Comparison of ENCODE assay signal across 8 mouse cellular contexts in the genomic region with DNA sequence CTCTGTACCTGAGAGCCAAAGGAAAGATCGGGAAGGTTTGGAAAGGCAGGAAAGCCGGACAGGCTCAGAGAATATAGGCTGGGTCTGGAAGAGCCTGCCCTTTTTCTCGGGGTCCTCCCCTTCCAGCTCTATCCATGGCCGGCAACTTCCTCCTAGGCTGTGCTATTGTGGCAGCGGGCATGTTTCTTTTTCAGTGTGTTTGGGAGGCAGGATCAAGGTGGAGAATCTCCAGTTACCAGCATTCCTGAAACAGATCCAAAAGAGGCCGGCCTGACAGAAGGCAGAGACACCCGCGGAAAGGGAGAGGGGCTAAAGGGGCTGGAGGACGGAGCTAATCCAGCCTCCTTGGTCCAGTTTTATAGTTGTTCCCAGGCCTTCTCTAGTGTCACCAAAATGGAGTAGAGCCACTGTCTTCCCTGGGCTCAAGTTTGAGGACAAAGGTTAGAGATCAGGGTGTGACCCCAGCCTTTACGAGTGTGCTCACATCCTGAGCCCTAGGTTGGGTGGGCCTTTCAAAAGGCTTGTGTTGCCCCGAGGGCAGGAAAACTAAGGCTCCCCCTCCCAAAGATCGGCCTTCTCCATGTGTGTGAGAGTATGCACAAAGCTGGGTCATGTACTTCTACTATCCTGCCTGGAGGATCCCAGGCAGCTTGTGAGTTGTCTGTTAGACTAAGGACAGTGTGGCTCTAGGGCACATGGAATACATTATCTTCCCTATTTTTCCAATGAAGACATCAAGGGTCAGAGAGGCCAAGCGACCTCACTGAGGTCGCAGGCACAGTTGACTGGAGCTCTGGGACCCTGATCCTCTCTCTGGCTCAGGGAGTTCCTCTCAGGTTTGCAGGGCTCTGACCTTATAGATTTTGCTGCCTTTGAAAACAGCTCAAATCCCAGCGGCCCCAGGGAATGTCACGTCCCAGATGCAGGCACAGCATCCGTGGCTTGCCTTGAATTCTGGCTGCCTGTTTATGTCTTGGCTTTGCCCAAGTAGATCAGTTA. TPM values are rescaled to one million over a fixed set of nuclear protein-coding genes. Genes with fewer than 3 reads are reported as not detected.
DNase-seq lines count a peak whose midpoint lies in the region; ATAC-seq lines count a peak whose summit lies in the region.
"Had no signal": no experiment of that assay in that cellular context is flagged by ENCODE, and none has a peak within 500 bp of the region (broad histone marks: within the 10 kb centered on the region; RNA-seq: fewer than 3 reads in every experiment).

No protein-coding gene starts in this region.

- H3K9ac ChIP-seq in liver, embryonic 16.5 days (ENCODE audit: low read depth, low read length), result no peak overlapping the region

- H3K4me1 ChIP-seq in hindbrain, embryonic 10.5 days (replicated peaks), result peaks cover 48% of the 10 kb centered on the region
- peaks cover 6% of the 10 kb centered on the region; the same call in 1 of the 2 replicates for H3K4me1 ChIP-seq in liver, embryonic 16.5 days (ENCODE audit: control insufficient read depth, low read depth, low read length)

- no peaks in the 10 kb centered on the region for H3K9me3 ChIP-seq in hindbrain, embryonic 10.5 days
- H3K9me3 ChIP-seq in liver, embryonic 16.5 days (replicated peaks; ENCODE audit: control insufficient read depth, low read length), result no peaks in the 10 kb centered on the region

- DNase-seq in ES-CJ7 (ENCODE audit: low read depth, low spot score), result peak; percentile 67
- peak; percentile 59 for DNase-seq in R1 (ENCODE audit: low read depth, low spot score)
- peak; percentile 53 for DNase-seq in hindbrain, embryonic 10.5 days (ENCODE audit: low spot score)
- no peak for DNase-seq in left cerebral cortex, adult 8-10 months (ENCODE audit: low spot score in 2 of 2)
- no peak for DNase-seq in layer of hippocampus, adult 8-10 months (ENCODE audit: low spot score in 2 of 2)
- no peak for DNase-seq in layer of hippocampus, adult 9-11 months

- no peak overlapping the region for H3K4me2 ChIP-seq in liver, embryonic 16.5 days (ENCODE audit: low read depth, low read length)

- H3K36me3 ChIP-seq in hindbrain, embryonic 10.5 days, result no peaks in the 10 kb centered on the region
- H3K36me3 ChIP-seq in liver, embryonic 16.5 days (ENCODE audit: control insufficient read depth, insufficient read depth), result no peaks in the 10 kb centered on the region

- ATAC-seq in liver, embryonic 16.5 days (ENCODE audit: low read depth), result peak; percentile 33

- peak overlapping the region; percentile 89 for H3K27ac ChIP-seq in hindbrain, embryonic 10.5 days
- H3K27ac ChIP-seq in liver, embryonic 16.5 days (ENCODE audit: low read length), result peak overlapping the region; percentile 54

- H3K4me3 ChIP-seq in hindbrain, embryonic 10.5 days, result peak overlapping the region; percentile 37
- H3K4me3 ChIP-seq in liver, embryonic 16.5 days (ENCODE audit: low read depth, low read length), result no peak overlapping the region

- H3K27me3 ChIP-seq in hindbrain, embryonic 10.5 days (ENCODE audit: insufficient read depth, poor library complexity, severe bottlenecking), result peaks cover 6% of the 10 kb centered on the region; the same call in 1 of the 2 replicates
- H3K27me3 ChIP-seq in liver, embryonic 16.5 days (ENCODE audit: control insufficient read depth, insufficient read depth, low read depth, low read length), result no peaks in the 10 kb centered on the region

- WGBS in hindbrain, embryonic 10.5 days, result 33% methylated on average over 17 of the region's 17 CpGs
- 38% methylated on average over 17 of the region's 17 CpGs for WGBS in liver, embryonic 16.5 days (ENCODE audit: insufficient replicate concordance)

RNA-seq across cellular contexts. Expression of gene Rbfox2, which starts 37.6 kb away (rescaled TPM):
- 50.6 and 77.8 TPM in 2 replicates for polyA plus RNA-seq in hindbrain, embryonic 10.5 days (2016; fragmentation: Nextera tagmentation; extraction: Ambion mirVana)
- polyA plus RNA-seq in liver, embryonic 16.5 days (2015; fragmentation: Nextera tagmentation; extraction: Ambion mirVana), result 12.7 and 14.4 TPM in 2 replicates
- total RNA-seq in left cerebral cortex, adult 8-10 months (2022), result 100 to 1,000 TPM; 211 to 245 (median 225) TPM
- 100 to 1,000 TPM; 200 to 279 (median 237) TPM for total RNA-seq in layer of hippocampus, adult 8-10 months (2022)

RNA-seq across cellular contexts. Expression of gene Apol7a, which starts 54.5 kb away (rescaled TPM):
- not detected in 2 replicates for polyA plus RNA-seq in hindbrain, embryonic 10.5 days (2016; fragmentation: Nextera tagmentation; extraction: Ambion mirVana)
- 3.9 and 7.3 TPM in 2 replicates for polyA plus RNA-seq in liver, embryonic 16.5 days (2015; fragmentation: Nextera tagmentation; extraction: Ambion mirVana)
- total RNA-seq in left cerebral cortex, adult 8-10 months (2022), result under 1 TPM; 0.18 to 0.48 (median 0.29) TPM
- total RNA-seq in layer of hippocampus, adult 8-10 months (2022), result 1 to 10 TPM in 1 of 4 experiments, under 1 TPM in 2, not detected in 1; 0.14 to 1.3 (median 0.82) TPM
- polyA plus RNA-seq: thymus, postnatal 0 days had no signal

Comparison
In these comparisons a context has a peak if more than half of its experiments do, and no peak if none do; other contexts are left out.
1. DNase-seq: peak in ES-CJ7 (single experiment), R1 (single experiment) and hindbrain, embryonic 10.5 days (single experiment); none in left cerebral cortex, adult 8-10 months (0 of 2), layer of hippocampus, adult 8-10 months (0 of 2) and layer of hippocampus, adult 9-11 months (single experiment).